In genomic region chr8:123754538-123755431, GRCm38 (mm10) we compare ENCODE assay signal across 15 mouse cellular contexts. TPM values are rescaled to one million over a fixed set of nuclear protein-coding genes. Genes with fewer than 3 reads are reported as not detected.
DNase-seq lines count a peak whose midpoint lies in the region; ATAC-seq and TF ChIP-seq lines count a peak whose summit lies in the region.
"Had no signal": no experiment of that assay in that cellular context is flagged by ENCODE, and none has a peak within 500 bp of the region (broad histone marks: within the 10 kb centered on the region; RNA-seq: fewer than 3 reads in every experiment).

No protein-coding gene starts in this region.

- TF ChIP-seq CTCF in liver, adult 2 months (IDR thresholded peaks at IDR 0.05; ENCODE audit: low read depth, low read length), result no peak

- peaks cover 5% of the 10 kb centered on the region; the same call in 1 of the 2 replicates for H3K79me2 ChIP-seq in liver, adult 2 months (ENCODE audit: control insufficient read depth, insufficient read depth, low read length)

- H3K9ac ChIP-seq in liver, adult 2 months (ENCODE audit: low read depth, low read length), result peak overlapping the region; percentile 54
- no peak overlapping the region for H3K9ac ChIP-seq in liver, embryonic 12.5 days
- H3K9ac ChIP-seq in forebrain, embryonic 14.5 days (ENCODE audit: low read length), result no peak overlapping the region; the same call in 1 of the 2 replicates
- no peak overlapping the region for H3K9ac ChIP-seq in stomach, embryonic 14.5 days (replicated peaks; ENCODE audit: low read depth, low read length)
- H3K9ac ChIP-seq: embryonic facial prominence, embryonic 15.5 days had no signal

- H3K36me3 ChIP-seq in liver, adult 2 months (ENCODE audit: control insufficient read depth, insufficient read depth, low read length), result no peaks in the 10 kb centered on the region
- H3K36me3 ChIP-seq in liver, embryonic 12.5 days, result no peaks in the 10 kb centered on the region
- no peaks in the 10 kb centered on the region for H3K36me3 ChIP-seq in forebrain, embryonic 14.5 days (ENCODE audit: control insufficient read depth, insufficient read depth, low read length)
- no peaks in the 10 kb centered on the region for H3K36me3 ChIP-seq in stomach, embryonic 14.5 days (ENCODE audit: control insufficient read depth, insufficient read depth, low read length)
- H3K36me3 ChIP-seq: embryonic facial prominence, embryonic 15.5 days; heart, embryonic 13.5 days had no signal

- H3K4me2 ChIP-seq in liver, embryonic 12.5 days, result no peak overlapping the region
- peak overlapping the region; percentile 31; the same call in 1 of the 2 replicates for H3K4me2 ChIP-seq in forebrain, embryonic 14.5 days (ENCODE audit: low read length)
- no peak overlapping the region for H3K4me2 ChIP-seq in stomach, embryonic 14.5 days (replicated peaks; ENCODE audit: low read depth, low read length)
- H3K4me2 ChIP-seq: embryonic facial prominence, embryonic 15.5 days; liver, embryonic 11.5 days had no signal

- DNase-seq in liver, adult 2 months (ENCODE audit: extremely low read depth, low read depth, low spot score), result peak; percentile 32
- peak; percentile 47 for DNase-seq in NIH3T3 (ENCODE audit: low read depth)
- no peak for DNase-seq in forebrain, embryonic 14.5 days (ENCODE audit: low spot score)
- no peak for DNase-seq in frontal cortex, adult 2 months (ENCODE audit: extremely low spot score in 1 of 2, low spot score in 1 of 2)
- no peak for DNase-seq in cerebellum, adult 11-12 months
- DNase-seq: cerebellum, postnatal 14 days; kidney, postnatal 10 days; lung, postnatal 14 days; thymus, postnatal 4 days had no signal

- no peaks in the 10 kb centered on the region for H3K27me3 ChIP-seq in liver, adult 2 months (ENCODE audit: control insufficient read depth, insufficient read depth, low read length)
- peaks cover 34% of the 10 kb centered on the region for H3K27me3 ChIP-seq in liver, embryonic 12.5 days (replicated peaks)
- no peaks in the 10 kb centered on the region for H3K27me3 ChIP-seq in forebrain, embryonic 14.5 days (replicated peaks; ENCODE audit: control insufficient read depth, insufficient read depth, low read length)
- no peaks in the 10 kb centered on the region for H3K27me3 ChIP-seq in stomach, embryonic 14.5 days (ENCODE audit: control insufficient read depth, insufficient read depth, low read length)
- H3K27me3 ChIP-seq: embryonic facial prominence, embryonic 15.5 days; heart, embryonic 13.5 days had no signal

- H3K4me3 ChIP-seq in liver, adult 2 months (ENCODE audit: insufficient read depth, low read depth, low read length), result peak overlapping the region; percentile 44
- no peak overlapping the region for H3K4me3 ChIP-seq in liver, embryonic 12.5 days
- no peak overlapping the region for H3K4me3 ChIP-seq in forebrain, embryonic 14.5 days (ENCODE audit: low read depth, low read length)
- H3K4me3 ChIP-seq in stomach, embryonic 14.5 days (ENCODE audit: low read depth, low read length), result no peak overlapping the region
- H3K4me3 ChIP-seq: embryonic facial prominence, embryonic 15.5 days; heart, embryonic 13.5 days had no signal

- H3K4me1 ChIP-seq in liver, adult 2 months (ENCODE audit: control insufficient read depth, insufficient read depth, low read length), result peaks cover 19% of the 10 kb centered on the region
- peaks cover 13% of the 10 kb centered on the region for H3K4me1 ChIP-seq in liver, embryonic 12.5 days
- peaks cover 19% of the 10 kb centered on the region for H3K4me1 ChIP-seq in forebrain, embryonic 14.5 days (ENCODE audit: control insufficient read depth, insufficient read depth, low read length)
- H3K4me1 ChIP-seq in stomach, embryonic 14.5 days (ENCODE audit: control insufficient read depth, insufficient read depth, low read length), result peaks cover 18% of the 10 kb centered on the region; the same call in 1 of the 2 replicates

- no peak for ATAC-seq in liver, embryonic 12.5 days
- no peak for ATAC-seq in forebrain, embryonic 14.5 days
- 0 out of 2 replicates have a peak, but pooled peaks have one; percentile 35 for ATAC-seq in stomach, embryonic 14.5 days (ENCODE audit: insufficient number of reproducible peaks, insufficient read depth, low FRiP score, low read depth)
- ATAC-seq: activated CD4-positive, CD25-positive, alpha-beta regulatory T cell, adult 4 months had no signal

- no peak for TF ChIP-seq POLR2A in liver, adult 2 months (IDR thresholded peaks at IDR 0.05; ENCODE audit: extremely low read depth, insufficient read depth, low read length)

- 52% methylated on average over 13 of the region's 13 CpGs for WGBS in liver, adult 2 months
- WGBS in liver, embryonic 12.5 days (ENCODE audit: insufficient replicate concordance), result 52% methylated on average over 13 of the region's 13 CpGs
- 76% methylated on average over 13 of the region's 13 CpGs for WGBS in forebrain, embryonic 14.5 days
- 71% methylated on average over 13 of the region's 13 CpGs for WGBS in stomach, embryonic 14.5 days

- H3K27ac ChIP-seq in liver, adult 2 months (replicated peaks; ENCODE audit: insufficient read depth, low read depth, low read length), result peak overlapping the region; percentile 64
- H3K27ac ChIP-seq in liver, embryonic 12.5 days, result no peak overlapping the region
- no peak overlapping the region for H3K27ac ChIP-seq in forebrain, embryonic 14.5 days (ENCODE audit: low read depth, low read length)
- no peak overlapping the region for H3K27ac ChIP-seq in stomach, embryonic 14.5 days (ENCODE audit: low read length)
- H3K27ac ChIP-seq: embryonic facial prominence, embryonic 15.5 days had no signal

- no peaks in the 10 kb centered on the region for H3K9me3 ChIP-seq in liver, embryonic 12.5 days (replicated peaks)
- H3K9me3 ChIP-seq in forebrain, embryonic 14.5 days (replicated peaks; ENCODE audit: control insufficient read depth, low read length), result no peaks in the 10 kb centered on the region
- H3K9me3 ChIP-seq in stomach, embryonic 14.5 days (ENCODE audit: control insufficient read depth, low read depth, low read length), result no peaks in the 10 kb centered on the region
- H3K9me3 ChIP-seq: embryonic facial prominence, embryonic 15.5 days; heart, embryonic 13.5 days had no signal

RNA-seq across cellular contexts. Expression of gene Rab4a, which starts 51.0 kb away (rescaled TPM):
- 15.4 and 15.7 TPM in 2 replicates for total RNA-seq in liver, adult 2 months (2014; rRNA removed)
- 24.4 and 24.6 TPM in 2 replicates for polyA plus RNA-seq in liver, adult 2 months (2012; rRNA removed)
- polyA plus RNA-seq in liver, embryonic 12.5 days (2016; fragmentation: Nextera tagmentation; extraction: Ambion mirVana), result 36.3 and 38.3 TPM in 2 replicates
- 68.2 and 74.5 TPM in 2 replicates for polyA plus RNA-seq in forebrain, embryonic 14.5 days (2014; fragmentation: Nextera tagmentation; extraction: Ambion mirVana)
- 45.8 and 52.6 TPM in 2 replicates for polyA plus RNA-seq in stomach, embryonic 14.5 days (2014; fragmentation: Nextera tagmentation; extraction: Ambion mirVana)
- 67.3 and 73.3 TPM in 2 replicates for polyA plus RNA-seq in frontal cortex, adult 2 months (2012; rRNA removed)

Comparison
In these comparisons a context has a peak if more than half of its experiments do, and no peak if none do; other contexts are left out.
1. DNase-seq: peak in liver, adult 2 months (single experiment) and NIH3T3 (single experiment); none in forebrain, embryonic 14.5 days (single experiment), frontal cortex, adult 2 months (0 of 2) and cerebellum, adult 11-12 months (single experiment).